Comparison of ENCODE assay signal across 19 mouse cellular contexts in the genomic region with DNA sequence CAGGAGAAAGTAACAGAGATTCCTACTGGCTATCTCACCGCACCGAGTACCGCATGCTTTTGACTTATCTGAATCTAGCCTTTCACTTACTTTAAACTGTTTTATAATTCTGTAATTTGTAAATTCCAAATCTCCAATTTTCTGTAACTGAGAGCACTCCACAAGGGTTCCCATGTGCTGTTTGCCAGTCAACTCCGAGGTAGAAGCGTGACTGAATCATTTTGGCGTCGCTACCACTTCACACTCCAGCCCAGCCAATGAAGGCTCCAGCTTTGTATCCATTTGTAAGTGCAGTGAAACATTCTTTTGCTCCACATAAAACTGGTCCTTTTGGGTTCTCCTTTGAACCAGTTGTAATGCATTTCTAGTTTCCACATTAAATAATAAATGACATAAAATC. TPM values are rescaled to one million over a fixed set of nuclear protein-coding genes. Genes with fewer than 3 reads are reported as not detected.
DNase-seq lines count a peak whose midpoint lies in the region; ATAC-seq and TF ChIP-seq lines count a peak whose summit lies in the region.
"Had no signal": no experiment of that assay in that cellular context is flagged by ENCODE, and none has a peak within 500 bp of the region (broad histone marks: within the 10 kb centered on the region; RNA-seq: fewer than 3 reads in every experiment).

No protein-coding gene starts in this region.

- no peaks in the 10 kb centered on the region for H3K27me3 ChIP-seq in forebrain, embryonic 14.5 days (replicated peaks; ENCODE audit: control insufficient read depth, insufficient read depth, low read length)
- H3K27me3 ChIP-seq in forebrain, embryonic 11.5 days (ENCODE audit: control insufficient read depth, insufficient read depth, low read length): no peaks in the 10 kb centered on the region
- H3K27me3 ChIP-seq in kidney, embryonic 16.5 days (ENCODE audit: insufficient read depth, low read length): no peaks in the 10 kb centered on the region
- no peaks in the 10 kb centered on the region for H3K27me3 ChIP-seq in limb, embryonic 14.5 days (ENCODE audit: control insufficient read depth, insufficient read depth, low read length)
- H3K27me3 ChIP-seq: hindbrain, embryonic 12.5 days had no signal

- no peak overlapping the region for H3K9ac ChIP-seq in forebrain, embryonic 14.5 days (ENCODE audit: low read length)
- no peak overlapping the region for H3K9ac ChIP-seq in forebrain, embryonic 11.5 days (ENCODE audit: low read length)
- no peak overlapping the region for H3K9ac ChIP-seq in kidney, embryonic 16.5 days (replicated peaks; ENCODE audit: low read length)
- no peak overlapping the region for H3K9ac ChIP-seq in limb, embryonic 14.5 days (ENCODE audit: low read depth, low read length, severe bottlenecking)
- H3K9ac ChIP-seq: hindbrain, embryonic 12.5 days had no signal

- H3K4me1 ChIP-seq in forebrain, embryonic 14.5 days (ENCODE audit: control insufficient read depth, insufficient read depth, low read length): no peaks in the 10 kb centered on the region
- no peaks in the 10 kb centered on the region for H3K4me1 ChIP-seq in forebrain, embryonic 11.5 days (replicated peaks; ENCODE audit: control insufficient read depth, insufficient read depth, low read length)
- peaks cover 14% of the 10 kb centered on the region; the same call in 1 of the 2 replicates for H3K4me1 ChIP-seq in kidney, embryonic 16.5 days (ENCODE audit: insufficient read depth, low read length)
- H3K4me1 ChIP-seq in limb, embryonic 14.5 days (ENCODE audit: control insufficient read depth, insufficient read depth, low read length): peaks cover 23% of the 10 kb centered on the region
- H3K4me1 ChIP-seq: heart, embryonic 10.5 days had no signal

- H3K4me3 ChIP-seq in forebrain, embryonic 14.5 days (ENCODE audit: low read depth, low read length): no peak overlapping the region
- no peak overlapping the region for H3K4me3 ChIP-seq in forebrain, embryonic 11.5 days (ENCODE audit: low read depth, low read length)
- no peak overlapping the region for H3K4me3 ChIP-seq in kidney, embryonic 16.5 days (ENCODE audit: low read length)
- no peak overlapping the region for H3K4me3 ChIP-seq in limb, embryonic 14.5 days (replicated peaks; ENCODE audit: low read length)
- H3K4me3 ChIP-seq: heart, embryonic 10.5 days; hindbrain, embryonic 12.5 days had no signal

- no peaks in the 10 kb centered on the region for H3K36me3 ChIP-seq in forebrain, embryonic 14.5 days (ENCODE audit: control insufficient read depth, insufficient read depth, low read length)
- H3K36me3 ChIP-seq in forebrain, embryonic 11.5 days (ENCODE audit: control insufficient read depth, insufficient read depth, low read length): no peaks in the 10 kb centered on the region
- no peaks in the 10 kb centered on the region for H3K36me3 ChIP-seq in kidney, embryonic 16.5 days (ENCODE audit: insufficient read depth, low read length)
- H3K36me3 ChIP-seq in limb, embryonic 14.5 days (ENCODE audit: control insufficient read depth, insufficient read depth, low read length): no peaks in the 10 kb centered on the region
- H3K36me3 ChIP-seq: heart, embryonic 10.5 days; hindbrain, embryonic 12.5 days had no signal

- WGBS in forebrain, embryonic 14.5 days: 76% methylated on average over 7 of the region's 7 CpGs
- WGBS in forebrain, embryonic 11.5 days: 86% methylated on average over 7 of the region's 7 CpGs
- 71% methylated on average over 7 of the region's 7 CpGs for WGBS in kidney, embryonic 16.5 days
- WGBS in limb, embryonic 14.5 days: 30% methylated on average over 7 of the region's 7 CpGs

- no peak overlapping the region for H3K27ac ChIP-seq in forebrain, embryonic 14.5 days (ENCODE audit: low read depth, low read length)
- H3K27ac ChIP-seq in forebrain, embryonic 11.5 days (ENCODE audit: low read depth, low read length): no peak overlapping the region
- peak overlapping the region; percentile 10; the same call in 1 of the 2 replicates for H3K27ac ChIP-seq in kidney, embryonic 16.5 days (ENCODE audit: low read length)
- no peak overlapping the region for H3K27ac ChIP-seq in limb, embryonic 14.5 days (replicated peaks; ENCODE audit: low read depth, low read length)
- H3K27ac ChIP-seq: heart, embryonic 10.5 days; hindbrain, embryonic 12.5 days had no signal

- peak; percentile 25 for DNase-seq in forebrain, embryonic 14.5 days (ENCODE audit: low spot score)
- no peak for DNase-seq in forebrain, embryonic 11.5 days (ENCODE audit: low spot score)
- no peak for DNase-seq in kidney, postnatal 14 days
- peak; percentile 17 for DNase-seq in fibroblast of lung, adult 2 months (ENCODE audit: low read depth)
- DNase-seq in limb, embryonic 14.5 days (ENCODE audit: low spot score): peak; percentile 47
- no peak for DNase-seq in right cerebral cortex, postnatal 10 days (ENCODE audit: low spot score in 2 of 2)
- no peak for DNase-seq in retina, embryonic 14.5 days (ENCODE audit: low spot score)
- DNase-seq: adrenal gland, postnatal 14 days; cerebellum, adult 2 months; cerebellum, postnatal 10 days; gastrocnemius, postnatal 36 days; heart, postnatal 10 days; heart, postnatal 4 days had no signal

- no peak for TF ChIP-seq POLR2A in limb, embryonic 14.5 days (IDR thresholded peaks at IDR 0.05; ENCODE audit: borderline replicate concordance, extremely low read depth, insufficient read depth, insufficient read length)

- ATAC-seq in forebrain, embryonic 14.5 days: no peak
- no peak for ATAC-seq in forebrain, embryonic 11.5 days (replicated peaks; ENCODE audit: low FRiP score)
- no peak for ATAC-seq in kidney, embryonic 16.5 days (ENCODE audit: low FRiP score, low TSS enrichment)
- no peak for ATAC-seq in limb, embryonic 14.5 days (ENCODE audit: low FRiP score, low read depth)
- ATAC-seq: forebrain, embryonic 16.5 days; hindbrain, embryonic 16.5 days; inflammation-experienced regulatory T-cells, adult 6 months had no signal

- H3K9me3 ChIP-seq in forebrain, embryonic 14.5 days (replicated peaks; ENCODE audit: control insufficient read depth, low read length): no peaks in the 10 kb centered on the region
- H3K9me3 ChIP-seq in forebrain, embryonic 11.5 days (ENCODE audit: control insufficient read depth, low read length): no peaks in the 10 kb centered on the region; the same call in 1 of the 2 replicates
- H3K9me3 ChIP-seq in kidney, embryonic 16.5 days (ENCODE audit: low read length): 0 out of 2 replicates have a peak, but pooled peaks cover 4% of the 10 kb centered on the region
- H3K9me3 ChIP-seq in limb, embryonic 14.5 days (ENCODE audit: control insufficient read depth, low read length): peaks cover 5% of the 10 kb centered on the region; the same call in 1 of the 2 replicates
- H3K9me3 ChIP-seq: hindbrain, embryonic 12.5 days had no signal

- H3K4me2 ChIP-seq in forebrain, embryonic 14.5 days (ENCODE audit: low read length): no peak overlapping the region
- no peak overlapping the region for H3K4me2 ChIP-seq in forebrain, embryonic 11.5 days (ENCODE audit: low read depth, low read length, severe bottlenecking)
- H3K4me2 ChIP-seq in kidney, embryonic 16.5 days (replicated peaks; ENCODE audit: low read depth, low read length): no peak overlapping the region
- H3K4me2 ChIP-seq in limb, embryonic 14.5 days (replicated peaks; ENCODE audit: low read depth, low read length, severe bottlenecking): no peak overlapping the region
- H3K4me2 ChIP-seq: hindbrain, embryonic 12.5 days had no signal

RNA-seq across cellular contexts. Expression of a gene that starts 51.4 kb away (rescaled TPM):
- 4.9 and 5.9 TPM in 2 replicates for polyA plus RNA-seq in forebrain, embryonic 14.5 days (2014; fragmentation: Nextera tagmentation; extraction: Ambion mirVana)
- polyA plus RNA-seq in forebrain, embryonic 11.5 days (2014; fragmentation: Nextera tagmentation; extraction: Ambion mirVana): 21.0 and 22.7 TPM in 2 replicates
- polyA plus RNA-seq in kidney, embryonic 16.5 days (2015; fragmentation: Nextera tagmentation; extraction: Ambion mirVana): 52.3 and 64.2 TPM in 2 replicates
- 23.4 and 24.1 TPM in 2 replicates for polyA plus RNA-seq in limb, embryonic 14.5 days (2012; rRNA removed)
- polyA plus RNA-seq in limb, embryonic 14.5 days (2014; fragmentation: Nextera tagmentation; extraction: Ambion mirVana): 35.3 and 38.0 TPM in 2 replicates

Comparison
In these comparisons a context has a peak if more than half of its experiments do, and no peak if none do; other contexts are left out.
1. DNase-seq: peak in forebrain, embryonic 14.5 days (single experiment), fibroblast of lung, adult 2 months (single experiment) and limb, embryonic 14.5 days (single experiment); none in forebrain, embryonic 11.5 days (single experiment), kidney, postnatal 14 days (single experiment), right cerebral cortex, postnatal 10 days (0 of 2) and retina, embryonic 14.5 days (single experiment).